Mouse (Mus musculus) bone marrow macrophage, adult 2 months (primary cell): ENCODE results near the gene Ppil6. TPM values are rescaled to one million over a fixed set of nuclear protein-coding genes. Genes with fewer than 3 reads are reported as not detected.

Experiments
- H3K27ac ChIP-seq: 2 replicates; pipeline ENCODE4 v1.5.1; 2012; ENCODE audit warnings: low read depth, low read length; ENCODE audit not compliant: insufficient read depth
- H3K4me1 ChIP-seq: 2 replicates; pipeline ENCODE4 v1.6.1; 2012; ENCODE audit warnings: low read length; ENCODE audit not compliant: control insufficient read depth, insufficient read depth
- H3K4me3 ChIP-seq: 2 replicates; pipeline ENCODE4 v1.5.1; 2012; ENCODE audit warnings: mild to moderate bottlenecking, low read length, moderate library complexity; ENCODE audit not compliant: insufficient read depth
- CTCF ChIP-seq: IDR thresholded peaks from 2 replicates; pipeline ENCODE4 v1.5.1; 2012; ENCODE audit warnings: low read depth, mild to moderate bottlenecking, low read length, moderate library complexity
- POLR2A ChIP-seq: IDR thresholded peaks from 2 replicates; pipeline ENCODE4 v1.6.1; 2012; ENCODE audit warnings: mild to moderate bottlenecking, low read depth, low read length, borderline replicate concordance
- polyA plus RNA-seq: library from polyadenylated mRNA; stranded (reverse); fragments of >200 nt; gene quantifications from 2 replicates; pipeline ENCODE4 v1.2.4, GENCODE M21; 2012; ENCODE audit not compliant: missing spikeins, insufficient read depth, insufficient read length

Ppil6 gene
- polyA plus RNA-seq, 1 experiment = not detected

DNA sequence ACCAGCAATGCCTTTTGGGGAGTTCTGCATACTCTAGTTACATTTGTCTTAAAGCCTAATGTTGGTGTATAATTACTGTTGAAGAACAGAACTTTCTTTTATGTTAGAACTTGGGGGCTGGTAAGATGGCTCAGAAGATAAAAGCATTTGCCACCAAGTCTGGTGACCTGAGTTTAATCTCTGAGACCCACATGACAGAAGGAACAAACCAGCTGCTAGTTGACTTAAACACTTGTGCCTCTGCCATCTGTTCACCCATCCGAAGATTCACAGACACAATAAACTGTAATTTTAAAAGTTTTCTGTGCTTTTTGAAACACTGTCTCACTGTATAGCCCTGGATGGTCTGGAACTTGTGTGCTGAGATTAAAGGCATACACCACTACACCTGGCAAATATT, 35.5 kb downstream of the Ppil6 start:
- Histone ChIP-seq H3K27ac (no peak overlapping the region), H3K4me1 (peaks cover 31% of the 10 kb centered on the region), H3K4me3 (no peak overlapping the region)
- TF ChIP-seq CTCF (no peak), POLR2A (no peak)

- TF ChIP-seq POLR2A (no peak), CTCF (no peak)
- Histone ChIP-seq H3K4me3 (no peak overlapping the region), H3K27ac (no peak overlapping the region), H3K4me1 (peaks cover 6% of the 10 kb centered on the region)
Observed at GRCm38 (mm10) chr10:41529972-41530371, 39.7 kb downstream of the Ppil6 start.

GRCm38 (mm10) chr10:41535991-41536390, 45.8 kb downstream of the Ppil6 start:
- Histone ChIP-seq H3K4me3 (no peak overlapping the region), H3K4me1 (no peaks in the 10 kb centered on the region), H3K27ac (no peak overlapping the region)
- no peak for TF ChIP-seq POLR2A
- TF ChIP-seq CTCF = no peak

- Histone ChIP-seq H3K27ac (no peak overlapping the region), H3K4me1 (no peaks in the 10 kb centered on the region), H3K4me3 (no peak overlapping the region)
- TF ChIP-seq POLR2A (no peak), CTCF (no peak)
Observed at GRCm38 (mm10) chr10:41536714-41537113, 46.5 kb downstream of the Ppil6 start.

GRCm38 (mm10) chr10:41537226-41537982, 47.2 kb downstream of the Ppil6 start:
- Histone ChIP-seq H3K4me1 (no peaks in the 10 kb centered on the region), H3K4me3 (no peak overlapping the region), H3K27ac (no peak overlapping the region)
- TF ChIP-seq POLR2A (no peak), CTCF (no peak)

- Histone ChIP-seq H3K4me3 (no peak overlapping the region), H3K4me1 (no peaks in the 10 kb centered on the region)
- TF ChIP-seq POLR2A (no peak), CTCF (no peak)
Observed at GRCm38 (mm10) chr10:41537983-41538330, 47.7 kb downstream of the Ppil6 start.

DNA sequence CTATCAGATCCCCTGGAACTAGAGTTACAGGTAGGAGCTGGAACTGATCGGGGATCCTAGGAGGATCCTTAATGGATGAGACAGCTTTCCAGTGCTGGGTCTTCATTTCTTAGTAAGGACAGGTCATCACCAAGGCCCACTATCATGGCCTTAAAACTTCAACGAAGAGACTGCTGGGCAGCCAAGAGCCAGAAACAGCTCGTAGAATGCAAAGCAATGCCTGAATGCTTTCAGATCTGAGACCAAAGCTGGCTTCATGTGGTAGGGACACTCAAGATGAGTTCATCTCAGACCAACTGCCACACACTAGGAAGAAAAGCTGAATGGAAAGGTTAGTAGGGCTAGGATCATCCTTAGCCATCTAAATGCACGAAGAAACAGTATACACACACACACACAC, 48.7 kb downstream of the Ppil6 start:
- TF ChIP-seq POLR2A (no peak), CTCF (no peak)
- no peak overlapping the region for H3K27ac ChIP-seq
- peaks cover 2% of the 10 kb centered on the region; the same call in 1 of the 2 replicates for H3K4me1 ChIP-seq
- no peak overlapping the region for H3K4me3 ChIP-seq

More at GRCm38 (mm10) chr10:41537983-41538330, 47.7 kb downstream of the Ppil6 start:
- no peak overlapping the region for H3K27ac ChIP-seq

GRCm38 (mm10) chr10:41542057-41542456, 51.8 kb downstream of the Ppil6 start:
- TF ChIP-seq CTCF (no peak), POLR2A (no peak)
- no peak overlapping the region for H3K27ac ChIP-seq
- H3K4me1 ChIP-seq = peaks cover 2% of the 10 kb centered on the region; the same call in 1 of the 2 replicates
- H3K4me3 ChIP-seq = no peak overlapping the region

GRCm38 (mm10) chr10:41543439-41543838, 53.2 kb downstream of the Ppil6 start:
- Histone ChIP-seq H3K4me1 (peaks cover 2% of the 10 kb centered on the region; the same call in 1 of the 2 replicates), H3K27ac (no peak overlapping the region), H3K4me3 (no peak overlapping the region)
- TF ChIP-seq POLR2A = no peak
- no peak for TF ChIP-seq CTCF

DNA sequence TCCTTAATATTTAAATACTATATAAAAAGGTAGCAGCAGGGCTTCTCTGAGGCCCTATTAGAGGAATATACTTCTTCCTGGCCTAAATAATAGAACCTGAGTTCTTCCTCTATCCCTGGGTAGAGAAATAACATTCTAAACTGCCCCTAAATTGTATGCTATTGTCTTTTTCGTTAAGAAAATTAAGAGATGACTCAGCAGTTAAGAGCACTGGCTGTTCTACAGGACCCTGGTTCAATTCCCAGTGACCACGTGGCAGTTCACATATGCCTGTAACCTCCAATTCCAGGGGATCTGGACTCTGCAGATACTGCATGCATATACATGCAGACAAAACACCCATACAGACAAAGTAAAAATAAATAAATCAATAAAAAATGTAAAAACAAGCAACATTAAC, 53.6 kb downstream of the Ppil6 start:
- H3K27ac ChIP-seq = no peak overlapping the region
- TF ChIP-seq POLR2A (no peak), CTCF (no peak)
- H3K4me1 ChIP-seq = peaks cover 2% of the 10 kb centered on the region; the same call in 1 of the 2 replicates
- H3K4me3 ChIP-seq = no peak overlapping the region

GRCm38 (mm10) chr10:41544481-41545190, 54.4 kb downstream of the Ppil6 start:
- Histone ChIP-seq H3K4me3 (no peak overlapping the region), H3K4me1 (peaks cover 2% of the 10 kb centered on the region; the same call in 1 of the 2 replicates), H3K27ac (no peak overlapping the region)
- TF ChIP-seq POLR2A (no peak), CTCF (no peak)
